Mouse (Mus musculus) ZHBTc4 (cell line): Measurements from ENCODE around the gene AI837181.

Experiments used
- DNase-seq: peaks from one replicate; pipeline ENCODE4 v3.0.0-alpha.2; 2011; ENCODE audit warnings: low read depth, low spot score

AI837181 gene

DNA sequence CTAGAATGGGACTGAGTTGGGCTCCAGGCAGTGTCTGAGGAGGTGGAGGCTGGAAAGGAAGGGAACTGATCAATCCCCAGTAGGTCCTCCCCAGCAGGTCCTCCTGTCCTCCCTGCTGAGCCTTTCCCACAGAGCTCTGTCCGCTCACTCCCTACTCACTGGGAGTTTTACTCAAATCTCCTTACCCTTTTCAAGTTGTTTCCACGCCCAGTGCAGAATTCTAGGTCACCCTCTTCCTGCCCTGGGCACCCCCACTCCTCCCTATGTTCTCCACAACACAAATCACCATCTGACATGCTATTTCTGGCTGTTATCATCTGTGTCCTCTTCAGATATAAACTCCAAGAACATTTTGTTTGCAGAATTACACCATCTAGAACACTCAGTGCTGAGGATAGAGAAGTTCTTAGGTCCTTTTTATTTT lies 10.4 kb upstream of the AI837181 start:
- DNase-seq, result no peak

- DNase-seq, result no peak
These were observed 6.0 kb upstream of the AI837181 start for GRCm38 (mm10) chr19:5418750-5419466.

DNA sequence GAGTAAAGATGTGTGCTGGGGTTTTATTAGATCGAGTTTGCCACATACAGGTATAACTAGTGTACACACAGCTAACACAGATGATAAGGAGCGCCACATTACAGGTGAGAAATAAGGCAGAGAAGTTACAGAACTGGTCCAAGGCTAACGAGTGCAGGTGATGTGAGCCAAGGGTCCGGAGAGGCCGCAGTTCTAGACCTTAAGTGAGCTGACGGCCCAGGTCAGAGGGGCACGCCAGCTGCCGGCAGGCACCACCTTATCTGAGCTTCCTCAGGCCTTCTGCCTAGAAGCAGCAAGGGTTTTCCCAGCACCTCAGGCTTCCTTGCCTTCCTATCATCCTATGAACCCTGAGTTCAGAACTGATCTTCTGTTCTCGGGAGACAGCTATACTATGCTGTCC lies 5.3 kb upstream of the AI837181 start:
- DNase-seq, result no peak

GRCm38 (mm10) chr19:5420579-5420978 lies 4.4 kb upstream of the AI837181 start:
- no peak for DNase-seq

GRCm38 (mm10) chr19:5421784-5422183 lies 3.2 kb upstream of the AI837181 start:
- no peak for DNase-seq

GRCm38 (mm10) chr19:5422267-5422666 lies 2.7 kb upstream of the AI837181 start:
- no peak for DNase-seq

- DNase-seq, result no peak
These were observed 2.0 kb upstream of the AI837181 start for GRCm38 (mm10) chr19:5422895-5423443.

DNA sequence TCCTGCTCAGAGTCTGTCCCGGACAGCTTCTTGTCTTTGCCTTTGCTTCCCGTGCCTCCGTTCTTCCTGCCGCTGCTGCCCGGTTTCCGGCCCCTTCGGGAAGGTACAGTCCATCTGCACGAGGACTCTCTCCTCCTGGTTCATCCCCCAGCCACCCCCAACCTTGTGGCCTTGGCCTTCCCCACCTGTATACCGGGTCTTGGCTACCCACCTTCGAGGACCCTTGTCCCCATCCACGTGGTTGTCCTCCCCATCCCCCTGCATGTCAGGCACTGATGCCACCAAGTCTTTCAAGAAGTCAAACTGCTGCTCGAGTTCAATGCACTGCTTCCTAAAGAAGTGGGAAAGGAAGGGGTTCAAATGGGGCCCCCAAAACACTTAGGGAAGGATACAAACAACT lies 1.4 kb upstream of the AI837181 start:
- no peak for DNase-seq

- DNase-seq, result peak; percentile 82
These were observed 707 bp upstream of the AI837181 start for GRCm38 (mm10) chr19:5424092-5424781.

DNA sequence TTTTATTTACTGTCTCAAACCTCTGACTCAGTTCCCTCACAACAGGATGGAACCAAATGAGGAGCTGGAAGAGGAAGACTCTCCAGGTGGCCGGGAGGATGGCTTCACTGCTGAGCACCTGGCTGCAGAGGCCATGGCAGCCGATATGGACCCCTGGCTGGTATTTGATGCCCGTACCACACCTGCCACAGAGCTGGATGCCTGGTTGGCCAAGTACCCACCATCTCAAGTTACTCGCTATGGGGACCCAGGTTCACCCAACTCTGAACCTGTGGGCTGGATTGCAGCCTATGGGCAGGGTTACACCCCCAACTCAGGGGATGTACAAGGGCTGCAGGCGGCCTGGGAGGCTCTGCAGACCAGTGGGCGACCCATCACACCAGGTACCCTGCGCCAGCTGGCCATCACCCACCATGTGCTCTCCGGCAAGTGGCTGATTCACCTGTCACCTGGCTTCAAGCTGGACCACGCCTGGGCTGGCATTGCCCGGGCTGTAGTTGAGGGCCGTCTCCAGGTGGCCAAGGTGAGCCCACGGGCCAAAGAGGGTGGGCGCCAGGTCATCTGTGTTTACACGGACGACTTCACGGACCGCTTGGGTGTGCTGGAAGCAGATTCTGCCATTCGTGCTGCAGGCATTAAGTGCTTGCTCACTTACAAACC lies 1.1 kb downstream of the AI837181 start:
- DNase-seq, result no peak

DNA sequence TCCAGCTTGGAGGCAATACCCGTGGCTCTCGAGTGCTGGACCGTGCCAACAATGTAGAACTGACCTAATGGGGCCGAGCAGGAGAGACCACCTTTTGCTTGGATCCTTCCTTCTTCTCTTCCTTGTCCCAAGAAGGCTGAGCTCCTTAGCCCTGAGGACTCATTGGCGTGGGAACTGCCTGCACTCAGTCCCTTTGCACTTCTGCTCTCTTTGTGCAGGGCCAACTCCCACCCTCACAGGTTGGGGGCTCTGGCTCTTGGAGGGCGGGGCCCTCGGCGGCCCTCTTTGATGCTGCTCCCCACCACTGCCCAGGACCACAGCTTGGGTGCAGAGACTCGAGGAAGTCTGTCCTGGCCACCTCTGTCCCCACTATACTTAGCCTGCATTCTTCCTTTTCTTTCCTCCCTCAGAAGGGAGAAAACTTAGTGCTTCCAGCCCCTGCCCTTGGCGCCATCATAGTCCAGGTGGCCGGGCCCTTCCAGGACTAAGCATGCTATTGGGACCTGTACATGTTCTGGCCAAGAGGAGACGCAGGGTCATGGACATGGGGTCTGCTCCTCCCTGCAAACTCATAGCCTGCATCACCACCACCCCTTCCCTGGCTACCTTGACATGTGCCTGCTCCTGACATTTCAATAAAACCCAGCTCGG lies 1.8 kb downstream of the AI837181 start:
- DNase-seq, result no peak

GRCm38 (mm10) chr19:5428083-5428482 lies 3.1 kb downstream of the AI837181 start:
- DNase-seq, result peak; percentile 40

DNA sequence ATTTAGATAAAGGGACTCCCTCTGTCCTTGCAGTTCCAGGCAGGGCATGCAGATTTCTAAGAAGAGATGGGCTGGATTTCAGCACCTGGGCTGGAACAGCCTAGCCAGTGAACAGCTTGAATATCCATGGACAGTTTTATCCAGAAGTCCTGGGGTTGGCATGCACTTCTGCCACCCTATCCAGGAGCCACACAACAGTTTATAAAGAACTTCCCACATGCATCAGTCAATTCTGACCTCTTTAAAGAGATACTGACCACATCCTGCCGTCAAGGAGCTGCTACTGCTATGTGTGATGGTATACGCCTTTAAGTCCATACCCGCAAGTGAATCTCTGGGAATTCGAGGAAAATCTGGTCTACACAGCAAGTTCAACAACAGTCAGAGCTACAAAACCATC lies 4.3 kb downstream of the AI837181 start:
- DNase-seq, result no peak

DNA sequence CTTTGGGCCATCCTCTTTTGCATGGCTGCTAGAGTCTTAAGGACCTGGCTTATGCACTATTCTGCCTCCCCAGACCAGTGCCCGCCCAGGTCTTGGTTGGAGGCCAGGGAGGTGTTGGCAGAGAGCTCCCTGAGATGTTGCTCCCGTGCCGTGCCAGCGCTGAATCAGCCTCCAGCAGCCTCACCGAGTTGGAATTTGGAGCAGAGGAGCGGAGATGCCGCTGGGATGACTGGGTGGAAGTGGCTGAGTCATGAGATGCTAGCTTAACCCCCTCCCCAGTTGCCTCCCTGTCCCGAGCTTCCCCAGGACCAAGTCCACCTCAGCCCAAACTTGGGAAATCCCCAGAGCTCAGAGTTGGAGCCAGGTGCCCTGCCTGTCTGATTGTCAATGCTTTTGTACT lies 4.9 kb downstream of the AI837181 start:
- no peak for DNase-seq

DNA sequence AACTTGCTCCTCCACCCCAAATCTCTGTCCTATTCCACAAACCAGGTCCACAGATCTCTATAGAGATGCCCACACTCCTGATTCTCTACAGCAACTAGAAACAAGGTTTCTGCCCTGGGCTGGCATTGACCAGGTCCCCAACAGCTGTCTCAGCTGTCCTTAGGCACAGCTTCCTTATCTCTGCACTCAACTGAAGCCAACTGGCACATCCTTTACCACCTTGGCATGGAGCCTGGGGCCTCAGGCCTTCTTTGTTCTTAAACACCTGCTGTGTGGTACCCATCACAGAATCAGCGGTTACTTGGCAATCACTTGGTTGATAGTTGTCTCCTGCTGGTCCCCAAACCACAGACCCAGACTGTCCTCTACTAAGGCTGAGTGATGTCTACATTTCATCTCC lies 5.5 kb downstream of the AI837181 start:
- DNase-seq, result no peak

GRCm38 (mm10) chr19:5431911-5432464 lies 7.0 kb downstream of the AI837181 start:
- DNase-seq, result no peak

DNA sequence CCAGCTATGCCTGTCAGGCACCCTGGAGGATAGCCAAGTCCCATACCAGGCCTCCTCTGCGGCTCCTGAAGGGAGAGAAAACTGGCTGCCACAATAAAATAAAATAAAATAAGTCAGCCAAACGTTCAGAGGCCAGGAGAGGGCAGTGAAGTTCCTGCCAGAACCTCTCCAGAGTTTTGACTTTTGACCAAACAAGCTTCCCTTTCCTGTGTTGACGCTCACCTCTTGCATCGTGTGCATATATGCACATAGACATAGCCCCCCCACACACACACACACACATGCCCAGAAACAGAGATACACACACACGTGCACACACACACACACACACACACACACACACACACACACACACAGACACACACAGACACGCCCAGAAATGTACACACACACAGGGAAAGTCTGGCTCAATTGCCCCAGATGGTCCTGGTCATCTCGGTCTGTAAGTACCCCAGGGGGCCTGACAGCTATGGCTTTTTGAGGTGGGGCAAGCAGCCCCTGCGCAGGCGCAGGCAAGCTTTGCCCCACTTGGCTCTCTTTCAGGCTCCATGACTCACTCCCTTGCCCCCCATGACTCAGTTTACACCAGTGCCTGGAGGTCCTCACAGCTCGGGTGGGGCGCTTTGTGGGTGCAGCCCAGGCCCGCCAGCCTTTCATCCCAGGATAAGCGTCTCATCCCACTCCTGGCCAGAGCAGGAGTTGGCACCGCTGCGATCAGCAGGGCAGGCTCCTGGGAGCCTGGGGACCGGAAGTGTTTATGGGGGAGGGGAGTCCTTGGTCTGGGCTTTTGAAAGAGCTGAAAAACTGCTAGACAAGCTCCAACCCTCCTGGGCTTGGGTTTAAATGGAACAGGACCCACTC lies 8.3 kb downstream of the AI837181 start:
- DNase-seq, result peak; percentile 53

DNA sequence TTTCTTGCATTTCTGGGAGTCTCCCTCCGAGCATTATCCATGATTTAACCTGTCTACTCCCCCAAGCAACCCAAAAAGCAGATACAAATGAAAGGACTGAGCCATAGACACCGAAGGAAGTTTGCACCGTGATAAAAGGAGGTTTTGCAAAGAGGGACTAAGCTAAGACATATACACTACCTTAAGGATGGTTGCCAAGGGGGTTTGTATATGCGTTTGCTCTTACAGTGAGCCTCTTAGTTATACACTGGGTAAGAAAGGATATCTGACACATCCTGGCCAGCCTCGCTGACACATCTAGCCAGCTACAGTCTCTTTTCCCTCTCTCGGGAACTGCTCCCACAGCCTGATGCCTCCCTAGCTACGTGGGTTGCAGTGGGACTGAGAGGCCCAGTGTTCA lies 9.0 kb downstream of the AI837181 start:
- DNase-seq, result no peak

DNA sequence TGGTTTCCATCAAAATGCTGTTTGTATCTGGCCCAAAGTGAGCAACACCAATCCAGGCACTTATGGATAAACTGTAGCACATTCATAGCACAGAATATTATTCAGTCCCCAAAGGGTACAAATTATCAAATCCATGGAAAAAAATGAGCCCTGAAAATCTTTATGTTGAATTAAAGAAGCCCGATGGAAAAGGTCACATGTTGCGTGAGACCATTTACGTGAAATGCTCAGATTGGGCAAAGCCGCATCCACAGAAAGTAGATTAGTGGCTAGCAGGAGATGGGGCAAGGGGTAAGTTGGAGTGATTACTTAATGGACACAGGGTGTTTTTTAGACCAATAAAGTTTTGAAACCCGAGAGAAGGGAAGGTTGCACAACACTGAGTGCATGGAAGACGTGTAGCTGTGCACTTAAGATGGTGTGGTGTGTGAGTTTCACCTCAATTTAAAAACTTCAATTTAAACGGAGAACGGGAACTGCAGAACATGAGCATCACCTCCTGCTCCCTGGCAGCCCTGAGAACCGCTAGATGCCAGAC lies 19.5 kb downstream of the AI837181 start:
- no peak for DNase-seq

- DNase-seq, result peak; percentile 20
These were observed 20.0 kb downstream of the AI837181 start for GRCm38 (mm10) chr19:5444954-5445353.
